Mouse (Mus musculus) forebrain, embryonic 15.5 days (tissue): Measurements from ENCODE around the gene Idnk. TPM values are rescaled to one million over a fixed set of nuclear protein-coding genes. Genes with fewer than 3 reads are reported as not detected.

ENCODE experiments used
- ATAC-seq: fragments of 200-750 bp; cut with Nextera tagmentation; replicated peaks from 2 replicates; pipeline ENCODE4 v1.8.0; 2017; ENCODE audit warnings: mild to moderate bottlenecking, moderate TSS enrichment, moderate library complexity
- H3K27ac ChIP-seq: fragments of 300-500 bp; sonication (generic); replicated peaks from 2 replicates; pipeline ENCODE4 v1.5.1; 2015; ENCODE audit warnings: mild to moderate bottlenecking, inconsistent platforms
- H3K27me3 ChIP-seq: fragments of 300-500 bp; sonication (generic); 2 replicates; pipeline ENCODE4 v1.6.1; 2015; ENCODE audit warnings: inconsistent platforms
- H3K36me3 ChIP-seq: fragments of 300-500 bp; sonication (generic); 2 replicates; pipeline ENCODE4 v1.6.1; 2015; ENCODE audit warnings: mild to moderate bottlenecking, inconsistent platforms
- H3K4me1 ChIP-seq: fragments of 300-500 bp; sonication (generic); 2 replicates; pipeline ENCODE4 v1.6.1; 2015; ENCODE audit warnings: inconsistent platforms
- H3K4me2 ChIP-seq: fragments of 300-500 bp; sonication (generic); replicated peaks from 2 replicates; pipeline ENCODE4 v1.6.1; 2015; ENCODE audit warnings: mild to moderate bottlenecking, inconsistent platforms
- H3K4me3 ChIP-seq: fragments of 300-500 bp; sonication (generic); 2 replicates; pipeline ENCODE4 v1.5.1; 2015; ENCODE audit warnings: mild to moderate bottlenecking, inconsistent platforms
- H3K9ac ChIP-seq: fragments of 300-500 bp; sonication (generic); replicated peaks from 2 replicates; pipeline ENCODE4 v1.6.1; 2015; ENCODE audit warnings: mild to moderate bottlenecking, inconsistent platforms
- H3K9me3 ChIP-seq: fragments of 300-500 bp; sonication (generic); 2 replicates; pipeline ENCODE4 v1.6.1; 2016; ENCODE audit warnings: inconsistent platforms
- WGBS: fragments of 180-500 bp; shearing (Covaris S2); methylation state at CpG from one replicate; pipeline ENCODE4 v1.1.7; 2015; ENCODE audit warnings: mixed read lengths; 5-methylcytosine and 5-hydroxymethylcytosine counted together
- polyA plus RNA-seq: library from polyadenylated mRNA; unstranded; fragments of >200 nt; fragmentation: Nextera tagmentation; extraction: Ambion mirVana; gene quantifications from 2 replicates; pipeline ENCODE4 v1.2.1, GENCODE M21; 2015

Gene Idnk
- polyA plus RNA-seq, 1 experiment from 2014 or later, result 65.6 TPM

- ATAC-seq, result no peak
- H3K4me2 ChIP-seq, result no peak overlapping the region
Measured at GRCm38 (mm10) chr13:58184111-58184510, 26.7 kb downstream of the Idnk start.

GRCm38 (mm10) chr13:58186281-58186680, 28.8 kb downstream of the Idnk start:
- no peak for ATAC-seq
- Histone ChIP-seq H3K27ac (0 out of 2 replicates have a peak overlapping the region, but pooled peaks have one; percentile 37), H3K36me3 (peaks cover 29% of the 10 kb centered on the region), H3K4me3 (no peak overlapping the region), H3K27me3 (no peaks in the 10 kb centered on the region), H3K9me3 (no peaks in the 10 kb centered on the region), H3K4me1 (peaks cover 4% of the 10 kb centered on the region; the same call in 1 of the 2 replicates), H3K9ac (no peak overlapping the region), H3K4me2 (no peak overlapping the region)
- WGBS, result 69% methylated on average over 8 of the region's 8 CpGs

More at GRCm38 (mm10) chr13:58184111-58184510, 26.7 kb downstream of the Idnk start:
- H3K36me3 ChIP-seq, result peaks cover 23% of the 10 kb centered on the region
- H3K9me3 ChIP-seq, result no peaks in the 10 kb centered on the region
- no peak overlapping the region for H3K4me3 ChIP-seq
- peaks cover 4% of the 10 kb centered on the region; the same call in 1 of the 2 replicates for H3K4me1 ChIP-seq
- no peak overlapping the region for H3K27ac ChIP-seq
- no peaks in the 10 kb centered on the region for H3K27me3 ChIP-seq
- no peak overlapping the region for H3K9ac ChIP-seq
- WGBS, result 78% methylated on average over 3 of the region's 3 CpGs

- Histone ChIP-seq H3K36me3 (peaks cover 32% of the 10 kb centered on the region), H3K4me3 (no peak overlapping the region), H3K4me1 (peaks cover 4% of the 10 kb centered on the region; the same call in 1 of the 2 replicates), H3K27me3 (no peaks in the 10 kb centered on the region), H3K27ac (no peak overlapping the region), H3K4me2 (no peak overlapping the region), H3K9me3 (no peaks in the 10 kb centered on the region), H3K9ac (no peak overlapping the region)
- ATAC-seq, result no peak
- WGBS, result 90% methylated on average over 3 of the region's 3 CpGs
Measured at GRCm38 (mm10) chr13:58187751-58188150, 30.3 kb downstream of the Idnk start.

GRCm38 (mm10) chr13:58188412-58188811, 31.0 kb downstream of the Idnk start:
- WGBS, result 63% methylated on average over 4 of the region's 4 CpGs
- Histone ChIP-seq H3K4me1 (peaks cover 4% of the 10 kb centered on the region; the same call in 1 of the 2 replicates), H3K4me2 (no peak overlapping the region), H3K9me3 (no peaks in the 10 kb centered on the region), H3K36me3 (peaks cover 28% of the 10 kb centered on the region), H3K9ac (no peak overlapping the region), H3K4me3 (no peak overlapping the region), H3K27me3 (no peaks in the 10 kb centered on the region), H3K27ac (no peak overlapping the region)
- ATAC-seq, result peak; percentile 57; the same call in 1 of the 2 replicates

GRCm38 (mm10) chr13:58189473-58189872, 32.0 kb downstream of the Idnk start:
- Histone ChIP-seq H3K4me2 (no peak overlapping the region), H3K27ac (no peak overlapping the region), H3K9me3 (no peaks in the 10 kb centered on the region), H3K27me3 (no peaks in the 10 kb centered on the region), H3K36me3 (peaks cover 28% of the 10 kb centered on the region), H3K4me3 (no peak overlapping the region), H3K9ac (no peak overlapping the region), H3K4me1 (peaks cover 4% of the 10 kb centered on the region; the same call in 1 of the 2 replicates)
- WGBS, result 78% methylated on average over 5 of the region's 5 CpGs
- no peak for ATAC-seq

GRCm38 (mm10) chr13:58191516-58191915, 34.1 kb downstream of the Idnk start:
- Histone ChIP-seq H3K4me1 (peaks cover 4% of the 10 kb centered on the region; the same call in 1 of the 2 replicates), H3K4me3 (no peak overlapping the region), H3K9ac (no peak overlapping the region), H3K27ac (no peak overlapping the region), H3K4me2 (no peak overlapping the region), H3K9me3 (no peaks in the 10 kb centered on the region), H3K36me3 (peaks cover 43% of the 10 kb centered on the region), H3K27me3 (no peaks in the 10 kb centered on the region)
- ATAC-seq, result no peak
- WGBS, result 99% methylated on average over 14 of the region's 14 CpGs

- Histone ChIP-seq H3K4me2 (no peak overlapping the region), H3K4me3 (no peak overlapping the region), H3K9ac (no peak overlapping the region), H3K27ac (no peak overlapping the region), H3K36me3 (peaks cover 44% of the 10 kb centered on the region), H3K4me1 (peaks cover 4% of the 10 kb centered on the region; the same call in 1 of the 2 replicates), H3K9me3 (no peaks in the 10 kb centered on the region), H3K27me3 (no peaks in the 10 kb centered on the region)
- ATAC-seq, result no peak
- WGBS, result 93% methylated on average over 6 of the region's 6 CpGs
Measured at GRCm38 (mm10) chr13:58192146-58192545, 34.7 kb downstream of the Idnk start.

GRCm38 (mm10) chr13:58193221-58193620, 35.8 kb downstream of the Idnk start:
- no peak for ATAC-seq
- H3K36me3 ChIP-seq, result peaks cover 55% of the 10 kb centered on the region
- H3K4me2 ChIP-seq, result no peak overlapping the region
- H3K9ac ChIP-seq, result no peak overlapping the region
- H3K27ac ChIP-seq, result no peak overlapping the region
- no peaks in the 10 kb centered on the region for H3K27me3 ChIP-seq
- peaks cover 4% of the 10 kb centered on the region; the same call in 1 of the 2 replicates for H3K4me1 ChIP-seq
- H3K4me3 ChIP-seq, result no peak overlapping the region
- no peaks in the 10 kb centered on the region for H3K9me3 ChIP-seq
- WGBS, result 94% methylated on average over 3 of the region's 3 CpGs

- peaks cover 53% of the 10 kb centered on the region for H3K36me3 ChIP-seq
- no peak for ATAC-seq
Measured at GRCm38 (mm10) chr13:58194908-58195307, 37.5 kb downstream of the Idnk start.

GRCm38 (mm10) chr13:58197211-58197610, 39.8 kb downstream of the Idnk start:
- H3K4me2 ChIP-seq, result no peak overlapping the region
- no peak overlapping the region for H3K9ac ChIP-seq
- no peaks in the 10 kb centered on the region for H3K27me3 ChIP-seq
- H3K4me3 ChIP-seq, result no peak overlapping the region
- H3K4me1 ChIP-seq, result no peaks in the 10 kb centered on the region
- WGBS, result 79% methylated on average over 3 of the region's 3 CpGs
- H3K27ac ChIP-seq, result no peak overlapping the region
- no peak for ATAC-seq
- H3K36me3 ChIP-seq, result peaks cover 32% of the 10 kb centered on the region
- no peaks in the 10 kb centered on the region for H3K9me3 ChIP-seq

More at GRCm38 (mm10) chr13:58194908-58195307, 37.5 kb downstream of the Idnk start:
- H3K4me3 ChIP-seq, result no peak overlapping the region
- no peaks in the 10 kb centered on the region for H3K9me3 ChIP-seq
- no peak overlapping the region for H3K4me2 ChIP-seq
- no peak overlapping the region for H3K27ac ChIP-seq
- no peaks in the 10 kb centered on the region for H3K27me3 ChIP-seq
- WGBS, result 81% methylated on average over 3 of the region's 3 CpGs
- H3K9ac ChIP-seq, result no peak overlapping the region
- no peaks in the 10 kb centered on the region for H3K4me1 ChIP-seq

- ATAC-seq, result no peak
- no peak overlapping the region for H3K27ac ChIP-seq
- no peak overlapping the region for H3K4me3 ChIP-seq
- no peaks in the 10 kb centered on the region for H3K9me3 ChIP-seq
- no peak overlapping the region for H3K9ac ChIP-seq
- H3K4me1 ChIP-seq, result no peaks in the 10 kb centered on the region
- peaks cover 30% of the 10 kb centered on the region for H3K36me3 ChIP-seq
- H3K27me3 ChIP-seq, result no peaks in the 10 kb centered on the region
- 97% methylated on average over 7 of the region's 7 CpGs for WGBS
- no peak overlapping the region for H3K4me2 ChIP-seq
Measured at GRCm38 (mm10) chr13:58197981-58198640, 40.7 kb downstream of the Idnk start.

- Histone ChIP-seq H3K4me1 (0 out of 2 replicates have a peak, but pooled peaks cover 2% of the 10 kb centered on the region), H3K9me3 (no peaks in the 10 kb centered on the region), H3K4me3 (no peak overlapping the region), H3K4me2 (no peak overlapping the region), H3K27ac (no peak overlapping the region), H3K36me3 (peaks cover 16% of the 10 kb centered on the region), H3K9ac (no peak overlapping the region), H3K27me3 (no peaks in the 10 kb centered on the region)
- WGBS, result 88% methylated on average over 6 of the region's 6 CpGs
- ATAC-seq, result no peak
Measured at GRCm38 (mm10) chr13:58201343-58201742, 43.9 kb downstream of the Idnk start.
